Mouse (Mus musculus) kidney, adult 8-10 months (tissue): Measurements from ENCODE around the gene Rdh11.

Experiments
- DNase-seq, 2 experiments: peaks; one replicate each; pipeline ENCODE4 v3.0.0; 2022

The Rdh11 gene

DNA sequence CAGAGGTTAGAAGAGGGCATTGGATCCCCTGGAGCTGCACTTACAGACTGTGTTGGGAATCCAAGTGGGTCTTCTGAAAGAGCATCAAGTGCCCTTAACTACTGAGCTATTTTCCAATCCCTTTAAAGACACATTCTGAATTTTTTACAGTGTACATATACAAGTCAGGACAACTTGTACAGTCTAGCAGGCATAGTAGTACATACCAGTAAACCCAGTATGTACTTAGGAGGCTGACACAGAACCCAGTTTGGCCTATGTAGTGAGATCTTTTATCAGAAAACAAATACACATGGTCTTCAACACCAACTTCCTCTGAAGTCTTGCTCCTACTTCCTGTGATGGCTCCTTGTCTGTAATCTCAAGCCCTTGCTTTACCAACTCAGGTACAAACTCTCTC lies 53.1 kb downstream of the Rdh11 start:
- DNase-seq = no peak

GRCm38 (mm10) chr12:79136949-79137348 lies 55.1 kb downstream of the Rdh11 start:
- no peak for DNase-seq

- no peak for DNase-seq
These were observed 57.0 kb downstream of the Rdh11 start for GRCm38 (mm10) chr12:79135105-79135504.

GRCm38 (mm10) chr12:79134676-79135075 lies 57.4 kb downstream of the Rdh11 start:
- no peak for DNase-seq

GRCm38 (mm10) chr12:79131706-79132460 lies 60.2 kb downstream of the Rdh11 start:
- no peak for DNase-seq

- no peak for DNase-seq
These were observed 60.9 kb downstream of the Rdh11 start for GRCm38 (mm10) chr12:79131178-79131675.

GRCm38 (mm10) chr12:79130299-79131177 lies 61.6 kb downstream of the Rdh11 start, which contains the start of gene Arg2:
Gene Arg2 (plus strand): TSS chr12:79130777.
- peak; percentile 74 to 76 for DNase-seq
